Mouse (Mus musculus) c-Kit-positive CD71-negative TER-119-negative erythroid progenitor cells, embryonic 14.5 days (primary cell): ENCODE data around the gene BC051019.

ENCODE experiments used
- DNase-seq: peaks from one replicate; pipeline ENCODE4 v3.0.0-alpha.2; 2013; ENCODE audit warnings: low read depth

Gene BC051019

DNA sequence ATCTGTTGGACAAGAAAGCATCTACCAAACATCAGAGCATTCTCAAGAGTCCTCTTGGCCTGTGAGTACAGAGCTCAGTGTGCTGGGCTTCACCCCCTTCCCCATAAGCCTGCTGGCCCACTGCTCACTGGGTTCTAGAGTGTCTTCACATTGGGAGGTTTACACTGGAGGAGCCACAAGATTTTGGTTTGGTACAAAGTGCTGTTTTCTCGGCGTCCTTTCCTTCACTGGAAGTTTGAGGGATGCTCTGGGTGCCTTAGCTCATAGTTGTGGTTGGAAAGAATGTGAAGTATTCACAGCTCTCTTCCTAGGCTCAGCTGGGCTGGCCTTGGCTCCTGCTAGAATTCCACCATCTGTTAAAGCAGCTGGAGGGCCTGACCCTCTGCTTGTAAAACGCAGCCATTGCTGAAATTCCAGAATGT, 14.7 kb downstream of the BC051019 start:
- no peak for DNase-seq

DNA sequence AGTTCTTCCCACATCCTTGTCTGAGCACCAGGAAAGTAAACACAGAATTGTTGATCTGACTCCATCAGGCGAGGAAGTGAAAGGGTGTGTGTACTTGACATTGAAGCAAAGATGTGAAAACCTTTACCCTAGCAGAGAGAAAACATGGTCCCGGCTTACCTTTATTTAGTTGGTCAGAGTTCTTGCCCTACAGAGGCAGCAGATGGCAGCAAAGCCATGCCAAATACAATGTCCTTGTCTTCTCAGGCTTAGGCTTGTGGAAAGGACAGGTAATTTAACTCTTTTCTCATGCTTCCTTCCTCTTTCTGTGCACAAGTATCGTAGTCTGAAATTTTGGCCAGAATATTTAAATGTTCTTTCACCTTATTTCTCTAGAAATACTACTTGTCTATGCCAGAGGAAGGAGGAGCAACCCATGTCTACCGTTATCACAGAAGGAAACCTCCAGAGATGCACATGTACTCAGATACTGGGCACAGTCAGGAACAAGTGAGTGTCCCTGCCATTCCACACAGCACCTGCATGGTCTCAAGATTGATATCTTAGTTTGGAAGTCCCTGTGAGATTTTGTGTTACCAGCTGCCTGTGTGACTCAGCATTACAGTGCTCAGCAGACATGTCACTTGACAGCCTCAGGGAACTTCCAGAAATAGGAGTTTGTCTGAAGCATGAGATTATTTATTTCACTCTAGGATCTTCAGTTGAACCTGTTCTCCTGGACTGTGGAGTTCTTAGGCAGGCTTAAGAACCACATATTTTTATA, 16.4 kb downstream of the BC051019 start:
- DNase-seq = peak; percentile 38

DNA sequence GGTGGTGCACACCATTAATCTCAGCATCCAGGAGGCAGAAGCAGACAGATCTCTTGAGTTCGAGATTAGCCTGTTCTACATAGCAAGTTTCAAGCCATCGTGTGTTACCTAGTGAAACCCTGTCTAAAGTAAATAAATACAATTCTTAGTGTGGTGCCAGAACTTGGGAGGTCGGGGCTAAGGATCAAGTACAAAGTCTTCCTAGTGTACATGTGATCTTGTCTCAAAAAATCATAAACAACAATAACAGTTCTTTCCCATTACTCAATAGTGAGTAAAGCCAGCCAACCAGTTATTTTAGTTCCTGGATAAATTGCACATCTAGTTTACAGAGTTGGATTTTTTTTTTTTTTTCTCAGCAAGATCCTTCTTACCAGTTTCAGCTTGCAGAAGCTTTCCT, 19.2 kb downstream of the BC051019 start:
- no peak for DNase-seq

DNA sequence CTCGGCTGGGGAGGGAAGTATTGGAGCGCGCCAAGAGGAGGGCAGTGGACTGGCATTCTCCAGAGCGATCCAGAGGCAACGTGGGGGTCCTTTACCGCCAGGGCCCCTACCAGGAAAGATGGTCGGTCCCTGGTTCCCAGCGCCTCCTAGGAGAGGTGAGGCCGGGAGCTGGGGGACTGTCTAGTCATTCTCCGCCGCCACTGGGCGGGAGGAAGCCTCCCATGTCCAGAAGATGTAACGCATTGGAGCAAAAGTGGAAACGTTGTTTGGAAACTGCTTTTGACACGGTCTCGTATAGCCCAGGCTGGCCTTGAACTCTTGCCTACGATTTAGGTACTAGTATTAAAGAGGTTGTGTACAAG, 19.7 kb downstream of the BC051019 start:
- no peak for DNase-seq

DNA sequence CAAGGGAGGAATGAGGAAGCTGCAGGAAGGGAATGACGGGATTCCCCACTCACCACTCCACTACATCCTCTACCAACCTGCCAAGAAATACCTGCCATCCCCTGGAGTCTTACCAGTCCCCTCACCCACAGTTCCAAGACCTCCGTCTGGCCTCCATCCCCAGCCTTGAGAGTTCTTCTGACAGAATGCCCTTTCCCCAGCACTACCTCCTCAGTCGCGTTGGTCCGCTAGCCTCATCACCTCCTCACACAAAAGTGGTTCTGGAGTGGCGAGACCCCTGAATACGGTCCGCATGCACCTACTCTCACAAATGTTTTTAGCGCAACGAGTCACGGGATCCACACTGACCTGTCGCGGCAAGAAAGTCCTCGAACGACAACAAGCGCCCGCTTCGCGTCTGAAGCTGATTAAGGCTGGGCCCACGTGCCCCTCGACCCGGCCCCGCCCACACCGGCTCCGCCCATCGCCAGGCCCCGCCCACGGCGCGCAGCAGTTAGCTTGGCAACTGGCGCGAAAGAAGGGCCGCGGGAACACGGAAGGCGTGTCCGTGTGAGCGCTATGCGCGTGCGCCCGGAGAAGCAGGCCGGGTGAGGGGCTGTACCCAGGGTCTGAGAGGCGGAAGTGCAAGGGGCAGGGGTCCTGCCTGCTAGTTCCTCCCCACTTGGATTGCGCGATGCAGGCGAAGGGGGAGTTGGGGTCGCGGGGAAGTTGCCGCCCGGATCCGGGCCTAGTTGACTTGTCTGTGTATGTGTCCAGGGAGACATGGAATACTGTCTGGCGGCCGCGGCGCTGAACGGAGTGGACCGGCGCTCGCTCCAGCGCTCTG, 20.2 kb downstream of the BC051019 start, which contains the start of the genes St5 and Akip1:
Gene St5, minus strand, starts transcription at position 416 of the 826 bp plus-strand sequence.
Gene Akip1, plus strand, starts transcription at position 501 of the 826 bp plus-strand sequence.
- DNase-seq = peak; percentile 87

DNA sequence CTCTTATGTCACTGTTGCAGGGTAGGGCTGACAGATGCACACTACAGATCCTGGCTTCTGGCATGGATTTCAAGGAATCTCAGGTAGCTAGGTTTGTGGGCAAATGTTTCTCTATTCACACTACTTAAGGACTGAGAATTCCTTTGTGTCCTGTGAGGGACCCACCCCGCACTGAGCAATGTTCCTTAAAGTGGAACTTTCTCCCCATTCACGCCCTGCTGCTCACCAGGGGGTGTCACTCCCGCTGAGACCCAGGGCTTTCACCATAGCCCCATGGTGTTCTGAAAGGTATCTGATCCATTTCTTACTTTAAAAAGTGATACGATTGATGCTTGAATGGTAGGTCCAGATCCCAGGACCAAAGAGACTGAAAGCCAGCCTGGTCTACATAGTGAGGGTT, 20.9 kb downstream of the BC051019 start:
- no peak for DNase-seq

DNA sequence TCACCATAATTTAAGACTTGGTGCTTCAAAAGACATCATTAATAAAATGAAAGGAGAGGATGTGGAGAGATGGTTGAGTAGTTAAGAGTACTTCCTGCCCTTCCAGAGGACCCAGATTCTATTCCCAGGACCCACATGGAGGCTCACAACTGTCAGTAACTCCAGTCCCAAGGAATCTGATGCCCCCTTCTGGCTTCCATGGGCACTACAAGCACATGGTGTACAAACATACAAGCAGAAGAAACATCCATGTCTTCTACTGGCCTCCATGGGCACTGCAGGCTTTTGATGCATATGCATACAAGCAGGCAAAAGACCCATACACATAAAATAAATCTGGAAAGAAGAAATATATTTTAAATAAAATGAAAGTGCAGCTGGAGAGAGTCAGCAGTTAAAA, 23.4 kb downstream of the BC051019 start:
- DNase-seq = no peak

DNA sequence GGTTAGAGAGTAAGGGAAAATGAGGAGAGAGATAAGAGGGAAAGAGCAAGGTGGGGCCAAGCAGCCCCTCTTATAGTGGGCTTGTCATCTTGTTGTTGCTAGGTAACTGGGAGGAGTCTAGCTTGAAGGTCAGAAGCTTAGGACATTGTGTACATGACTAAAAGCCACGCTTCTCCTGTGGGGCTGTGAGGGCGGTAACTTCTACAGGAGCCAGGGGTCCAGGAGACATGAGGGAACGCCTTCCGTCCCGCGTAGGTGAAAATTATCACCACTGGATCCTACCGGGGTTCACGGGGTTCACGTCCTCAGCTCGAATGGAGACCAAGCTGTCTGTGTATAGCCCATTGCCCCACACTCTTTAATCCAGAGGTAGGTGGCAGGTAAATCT, 28.3 kb downstream of the BC051019 start:
- no peak for DNase-seq

DNA sequence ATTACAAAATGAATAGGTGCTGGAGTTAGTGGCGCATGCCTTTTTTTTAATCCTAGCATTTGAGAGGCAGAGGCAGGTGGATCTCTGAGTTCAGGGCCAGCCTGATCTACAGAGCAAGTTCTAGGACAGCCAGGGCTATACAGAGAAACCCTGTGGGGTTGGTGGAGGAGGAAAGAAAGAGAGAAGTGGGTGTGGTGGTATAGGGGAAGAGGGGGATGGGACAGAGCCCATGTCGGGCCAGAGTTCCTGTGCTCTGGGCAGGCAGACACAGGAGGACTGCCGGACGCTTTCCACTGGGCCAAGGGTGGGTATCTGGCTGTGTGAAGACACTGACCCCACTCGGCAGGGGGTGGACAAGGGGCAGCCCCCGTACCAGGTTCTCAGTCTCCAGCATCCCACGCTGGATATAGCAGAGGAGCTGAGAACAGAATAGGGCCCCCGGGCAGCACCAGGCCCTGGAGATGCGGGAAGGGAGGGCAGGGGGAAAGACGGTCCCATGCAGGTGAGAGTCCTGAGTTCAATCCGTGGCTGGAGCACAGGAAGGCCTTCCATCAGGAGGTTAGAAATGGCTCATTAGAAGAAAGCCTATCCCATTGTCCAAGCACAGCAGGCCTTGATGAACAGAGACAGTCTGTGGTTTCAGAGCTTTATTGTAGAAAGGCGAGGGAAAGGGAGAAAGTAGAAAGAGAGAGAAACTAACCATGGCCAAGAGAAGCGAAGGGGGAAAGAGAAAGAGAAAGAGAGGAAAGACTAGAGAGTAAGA, 28.9 kb downstream of the BC051019 start:
- no peak for DNase-seq

DNA sequence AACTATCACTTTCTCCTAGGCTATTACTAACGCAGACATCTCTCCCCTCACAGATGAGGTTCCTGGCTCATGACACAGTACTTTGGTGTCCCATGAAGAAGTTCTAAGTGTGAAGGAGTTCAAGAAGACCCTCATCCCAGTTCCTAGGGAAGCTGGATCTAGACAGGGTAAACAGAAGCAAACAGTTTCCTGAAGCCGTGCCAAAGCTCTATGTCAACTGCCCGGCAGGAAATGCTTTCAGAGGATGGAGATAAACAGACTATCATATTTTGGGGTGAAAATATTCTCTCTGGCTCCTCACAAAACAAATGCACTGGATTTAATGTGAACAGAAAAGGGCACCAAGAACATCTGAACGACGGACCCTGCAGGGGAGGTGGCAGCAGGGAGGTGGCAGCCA, 32.7 kb downstream of the BC051019 start:
- DNase-seq = no peak

DNA sequence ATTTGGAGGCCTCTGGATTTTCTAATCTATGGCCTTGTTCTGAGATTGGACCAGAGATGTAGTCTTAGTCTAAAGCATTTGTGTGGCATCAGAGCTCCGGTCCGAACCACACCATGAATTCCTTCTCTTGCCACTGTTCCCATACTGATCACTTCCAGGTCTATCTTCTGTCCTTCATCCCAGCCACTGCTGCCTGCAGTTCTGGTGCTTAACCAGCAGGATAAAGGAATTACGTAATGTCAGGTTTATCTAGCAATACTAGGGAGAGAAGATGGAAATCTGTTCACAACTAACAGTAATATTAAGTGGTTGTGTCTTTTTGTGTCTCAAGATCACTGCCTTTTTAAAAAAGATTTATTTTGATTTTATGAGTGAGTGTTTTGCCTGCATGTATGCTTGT, 33.5 kb downstream of the BC051019 start:
- no peak for DNase-seq

DNA sequence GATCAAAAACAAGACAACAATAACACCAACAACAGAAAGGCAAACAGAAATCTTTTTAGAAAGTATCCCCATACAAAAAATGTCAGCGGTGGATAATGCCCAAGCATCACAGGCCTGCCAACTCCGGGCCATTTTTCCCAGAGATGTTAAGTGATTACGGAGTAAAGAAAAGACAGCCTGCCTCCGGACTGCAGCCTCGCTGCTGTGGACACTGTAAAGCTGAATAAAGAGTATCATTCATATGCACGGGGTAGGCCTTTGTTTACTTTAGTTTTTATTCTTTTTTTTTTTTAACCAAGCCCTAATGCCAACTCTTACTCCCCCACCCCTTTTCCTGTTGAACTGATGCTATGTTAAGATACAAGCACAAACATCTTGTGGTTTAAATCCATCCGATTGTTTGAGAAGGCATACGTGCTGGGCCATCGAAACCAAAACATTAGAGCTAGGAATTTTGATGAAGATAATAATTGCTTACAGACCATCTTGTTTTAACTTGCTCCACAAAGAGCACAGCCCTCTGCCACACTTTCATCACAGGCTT, 37.0 kb downstream of the BC051019 start:
- no peak for DNase-seq

DNA sequence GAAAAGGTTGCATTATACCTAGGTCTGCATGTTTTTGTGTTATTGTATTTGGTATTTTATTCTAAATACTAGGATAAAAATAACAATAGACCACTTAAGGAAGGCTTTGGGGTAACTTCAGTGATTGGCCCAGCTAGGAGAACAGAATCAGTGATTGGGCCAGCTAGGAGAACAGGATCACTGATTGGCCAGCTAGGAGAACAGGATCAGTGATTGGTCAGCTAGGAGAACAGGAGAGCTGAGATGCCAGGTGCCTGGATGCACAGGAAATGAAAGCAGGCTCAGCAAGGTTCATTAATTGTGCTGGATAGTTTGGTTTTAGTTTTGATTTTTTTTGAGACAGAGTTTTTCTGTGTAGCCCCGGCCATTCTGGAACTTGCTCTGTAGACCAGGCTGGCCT, 42.8 kb downstream of the BC051019 start:
- DNase-seq = no peak

DNA sequence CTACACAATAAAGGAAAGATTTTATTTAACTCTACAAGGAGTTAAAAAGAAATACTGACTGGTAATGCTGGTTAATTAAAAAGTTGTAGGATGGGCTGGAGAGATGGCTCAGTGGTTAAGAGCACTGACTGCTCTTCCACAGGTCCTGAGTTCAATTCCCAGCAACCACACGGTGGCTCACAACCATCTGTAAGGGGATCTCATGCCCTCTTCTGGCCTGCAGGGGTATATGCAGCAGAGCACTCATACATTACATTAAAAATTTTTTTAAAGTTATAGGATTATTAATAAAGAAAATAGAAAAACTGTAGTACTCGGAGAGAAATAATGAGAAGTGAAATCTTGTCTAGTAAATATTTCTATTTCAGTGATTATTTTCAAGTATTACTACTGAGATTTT, 43.4 kb downstream of the BC051019 start:
- no peak for DNase-seq

DNA sequence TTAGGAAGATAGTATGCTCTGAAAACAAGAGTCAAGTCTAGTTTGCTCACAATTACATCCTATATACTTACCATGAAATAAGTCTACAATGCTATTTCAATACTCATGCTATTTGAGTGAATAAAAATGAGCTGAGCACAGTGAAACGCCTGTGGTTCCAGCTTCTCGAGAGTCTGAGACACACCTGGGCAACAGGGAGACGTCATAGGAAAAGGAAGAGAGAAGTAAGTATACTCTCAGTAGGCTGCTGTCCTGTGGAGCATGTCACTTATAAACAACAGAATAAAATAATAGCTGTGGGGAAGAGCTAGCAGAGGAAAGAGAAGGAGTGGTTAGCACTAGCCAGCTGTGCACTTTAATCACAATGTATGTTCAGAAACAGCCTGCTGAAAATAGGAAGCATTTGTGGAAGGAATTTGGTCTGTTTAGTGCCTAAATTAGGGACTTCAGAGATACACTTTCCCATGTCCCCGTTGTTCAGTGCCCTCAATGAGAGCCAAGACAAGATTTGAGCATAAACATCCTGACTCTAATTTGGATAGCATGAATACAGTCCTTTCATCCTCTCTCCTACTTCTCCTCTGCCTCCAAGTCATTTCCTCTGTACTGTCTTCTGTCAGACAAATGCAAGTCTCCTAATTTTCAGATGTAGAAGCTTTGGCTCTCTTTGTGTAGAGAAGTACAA, 48.6 kb downstream of the BC051019 start:
- no peak for DNase-seq

DNA sequence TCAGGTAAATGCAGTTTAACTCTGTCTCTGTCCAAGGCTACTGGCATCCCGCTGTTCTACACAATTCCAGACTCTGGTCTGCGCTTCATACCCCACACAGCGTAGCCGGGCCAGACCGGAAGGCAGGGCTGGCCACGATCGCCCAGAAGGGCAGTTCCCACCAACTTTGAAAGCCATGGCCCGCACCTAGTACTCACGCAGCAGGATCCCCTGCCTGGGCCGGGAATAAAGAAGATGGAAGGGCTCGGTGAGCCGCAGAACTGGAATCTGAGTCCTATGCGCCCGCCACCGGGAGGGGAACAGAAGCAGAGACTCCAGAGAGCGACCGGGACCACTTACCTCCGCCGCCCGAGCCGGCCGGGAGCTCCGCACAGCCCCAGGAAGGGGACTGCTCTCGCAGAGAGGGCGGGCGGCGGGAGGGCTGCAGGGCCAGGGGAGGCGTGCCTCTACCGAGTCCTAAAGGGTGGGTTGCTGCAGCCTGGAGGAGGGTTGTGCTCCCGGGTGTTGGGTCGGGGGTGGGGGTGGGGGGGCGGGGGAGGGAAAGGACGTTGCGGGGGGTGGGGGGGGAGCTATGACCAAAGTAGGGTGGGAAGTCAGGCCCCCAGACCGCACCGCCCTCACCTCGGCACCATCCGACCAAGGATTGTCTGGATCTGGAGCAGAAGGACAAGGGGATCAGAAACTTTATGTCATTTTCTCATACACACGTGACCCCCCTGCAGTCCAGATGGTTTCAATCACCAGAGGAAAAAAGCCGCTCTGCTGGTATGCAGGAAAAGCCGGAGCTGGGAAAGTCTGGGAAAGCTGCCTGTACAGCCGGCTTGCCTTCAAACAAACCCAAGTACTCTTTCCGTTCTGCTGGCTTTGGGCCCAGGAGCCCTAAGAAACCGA, 51.8 kb downstream of the BC051019 start:
- DNase-seq = no peak

DNA sequence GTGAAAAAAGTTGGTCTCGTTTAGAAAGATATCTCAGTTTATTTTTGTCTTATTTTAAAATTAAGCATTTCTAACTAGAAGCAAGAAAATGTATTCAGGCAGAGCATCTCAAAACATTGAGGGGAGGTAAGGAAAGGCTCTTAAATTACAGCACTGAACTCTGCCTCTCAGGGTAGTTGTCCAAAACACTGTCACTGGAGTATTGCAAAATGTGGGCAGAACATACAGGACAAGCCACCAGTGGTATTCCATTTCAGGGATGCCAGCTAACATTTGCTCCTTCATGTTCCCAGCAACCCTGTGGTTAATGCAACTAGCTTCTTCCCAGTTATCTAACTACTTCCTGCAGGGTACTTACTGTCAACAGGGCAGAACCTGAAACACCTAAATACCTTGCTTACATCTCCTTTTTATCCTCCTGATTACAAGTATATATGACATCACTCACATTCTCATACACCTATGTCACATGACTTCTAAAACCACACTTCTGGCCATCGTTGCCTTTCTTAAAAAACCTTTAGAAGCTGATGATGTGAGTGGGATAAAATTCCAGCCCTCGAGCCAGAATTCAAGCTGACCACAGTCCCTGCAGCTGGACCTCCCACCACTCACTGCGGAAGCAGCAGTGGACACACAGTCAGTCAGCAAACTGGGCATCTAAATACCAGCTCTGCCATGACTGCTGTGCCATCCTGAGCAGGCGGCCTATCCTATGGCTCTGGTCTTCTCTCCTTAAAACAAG, 54.1 kb downstream of the BC051019 start:
- DNase-seq = no peak

DNA sequence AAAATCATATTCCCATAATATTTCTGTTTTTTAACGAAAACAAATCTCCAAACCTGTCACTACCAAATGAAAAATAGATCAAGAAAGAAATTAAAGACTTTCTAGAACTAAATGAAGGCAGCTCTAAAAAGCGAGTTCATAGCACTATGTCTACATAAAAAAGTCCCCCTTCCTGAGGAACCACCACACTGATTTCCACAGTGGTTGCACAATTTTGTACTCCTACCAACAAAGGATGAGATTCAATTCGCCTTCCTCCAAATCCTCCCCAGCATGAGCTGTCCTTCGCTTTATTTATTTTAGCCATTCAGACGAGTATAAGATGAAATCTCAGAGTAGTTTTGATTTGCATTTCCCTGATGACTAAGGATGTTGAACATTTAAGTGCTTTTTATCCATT, 57.0 kb downstream of the BC051019 start:
- DNase-seq = no peak

DNA sequence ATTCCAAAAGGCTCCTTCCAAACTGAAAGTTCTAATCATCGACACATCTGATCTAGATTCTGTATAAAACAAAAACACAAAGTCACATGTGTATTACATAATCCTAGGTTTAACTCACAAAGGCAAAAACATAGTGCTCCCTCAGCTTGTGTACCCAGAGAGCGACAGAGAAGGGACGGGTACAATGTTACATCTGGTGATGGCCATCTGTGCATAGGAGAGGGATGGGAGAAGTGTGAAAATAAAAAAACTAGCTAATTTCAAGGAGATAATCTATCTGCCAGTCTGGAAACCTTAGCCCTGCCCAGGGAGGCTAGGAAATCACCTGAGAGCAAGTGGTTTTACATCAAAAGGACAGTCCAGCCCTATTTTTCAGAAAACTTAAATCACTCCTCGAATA, 61.0 kb downstream of the BC051019 start:
- no peak for DNase-seq
